12 mouse cellular contexts compared by ENCODE assay signal in genomic region chr17:31594590-31594989, GRCm38 (mm10). TPM values are rescaled to one million over a fixed set of nuclear protein-coding genes. Genes with fewer than 3 reads are reported as not detected.
DNase-seq lines count a peak whose midpoint lies in the region; ATAC-seq lines count a peak whose summit lies in the region.
"Had no signal": no experiment of that assay in that cellular context is flagged by ENCODE, and none has a peak within 500 bp of the region (broad histone marks: within the 10 kb centered on the region; RNA-seq: fewer than 3 reads in every experiment).

No protein-coding gene starts in this region.

- no peaks in the 10 kb centered on the region for H3K27me3 ChIP-seq in heart, embryonic 10.5 days (ENCODE audit: insufficient read depth, poor library complexity, severe bottlenecking)
- no peaks in the 10 kb centered on the region for H3K27me3 ChIP-seq in midbrain, embryonic 13.5 days
- H3K27me3 ChIP-seq in midbrain, embryonic 11.5 days (ENCODE audit: control insufficient read depth, insufficient read depth, low read length), result no peaks in the 10 kb centered on the region
- H3K27me3 ChIP-seq in hindbrain, embryonic 16.5 days (replicated peaks; ENCODE audit: control insufficient read depth, insufficient read depth, low read length), result no peaks in the 10 kb centered on the region
- no peaks in the 10 kb centered on the region for H3K27me3 ChIP-seq in intestine, embryonic 16.5 days (replicated peaks; ENCODE audit: control insufficient read depth, insufficient read depth, low read length)
- H3K27me3 ChIP-seq: heart, embryonic 13.5 days; Patski had no signal

- no peak overlapping the region for H3K4me2 ChIP-seq in midbrain, embryonic 13.5 days (replicated peaks)
- H3K4me2 ChIP-seq in midbrain, embryonic 11.5 days, result no peak overlapping the region
- H3K4me2 ChIP-seq in hindbrain, embryonic 16.5 days (ENCODE audit: low read length), result no peak overlapping the region
- no peak overlapping the region for H3K4me2 ChIP-seq in intestine, embryonic 16.5 days (ENCODE audit: low read depth, low read length)
- H3K4me2 ChIP-seq: heart, embryonic 13.5 days had no signal

- H3K36me3 ChIP-seq in heart, embryonic 10.5 days, result peaks cover 67% of the 10 kb centered on the region
- H3K36me3 ChIP-seq in midbrain, embryonic 13.5 days, result peaks cover 75% of the 10 kb centered on the region
- H3K36me3 ChIP-seq in midbrain, embryonic 11.5 days (ENCODE audit: control insufficient read depth, insufficient read depth, low read length), result peaks cover 3% of the 10 kb centered on the region; the same call in 1 of the 2 replicates
- peaks cover 11% of the 10 kb centered on the region for H3K36me3 ChIP-seq in hindbrain, embryonic 16.5 days (ENCODE audit: control insufficient read depth, insufficient read depth, low read length)
- H3K36me3 ChIP-seq in intestine, embryonic 16.5 days (ENCODE audit: control insufficient read depth, insufficient read depth, low read length), result peaks cover 9% of the 10 kb centered on the region; the same call in 1 of the 2 replicates

- peaks cover 7% of the 10 kb centered on the region; the same call in 1 of the 2 replicates for H3K4me1 ChIP-seq in heart, embryonic 10.5 days
- H3K4me1 ChIP-seq in midbrain, embryonic 13.5 days (replicated peaks), result no peaks in the 10 kb centered on the region
- no peaks in the 10 kb centered on the region for H3K4me1 ChIP-seq in midbrain, embryonic 11.5 days (ENCODE audit: control insufficient read depth, insufficient read depth, low read length)
- no peaks in the 10 kb centered on the region for H3K4me1 ChIP-seq in hindbrain, embryonic 16.5 days (ENCODE audit: control insufficient read depth, insufficient read depth, low read depth, low read length)
- no peaks in the 10 kb centered on the region for H3K4me1 ChIP-seq in intestine, embryonic 16.5 days (ENCODE audit: control insufficient read depth, insufficient read depth, low read length)
- H3K4me1 ChIP-seq: heart, embryonic 13.5 days had no signal

- no peak overlapping the region for H3K4me3 ChIP-seq in heart, embryonic 10.5 days
- no peak overlapping the region for H3K4me3 ChIP-seq in midbrain, embryonic 13.5 days (replicated peaks)
- H3K4me3 ChIP-seq in midbrain, embryonic 11.5 days (ENCODE audit: low read depth, low read length), result no peak overlapping the region
- H3K4me3 ChIP-seq in hindbrain, embryonic 16.5 days (ENCODE audit: low read length), result no peak overlapping the region
- no peak overlapping the region for H3K4me3 ChIP-seq in intestine, embryonic 16.5 days (ENCODE audit: low read length)
- H3K4me3 ChIP-seq: heart, embryonic 13.5 days had no signal

- peak; percentile 94 for DNase-seq in heart, adult 11 months
- DNase-seq in heart, embryonic 10.5 days (ENCODE audit: low spot score), result no peak
- no peak for DNase-seq in midbrain, embryonic 11.5 days (ENCODE audit: low spot score, missing footprints)
- DNase-seq in kidney, postnatal 10 days, result no peak
- DNase-seq: embryo, embryonic 11 days; kidney, adult 8-10 months had no signal

- H3K27ac ChIP-seq in heart, embryonic 10.5 days, result no peak overlapping the region
- peak overlapping the region; percentile 19; the same call in 1 of the 2 replicates for H3K27ac ChIP-seq in midbrain, embryonic 13.5 days
- H3K27ac ChIP-seq in midbrain, embryonic 11.5 days (ENCODE audit: low read depth, low read length), result no peak overlapping the region
- peak overlapping the region; percentile 45; the same call in 1 of the 2 replicates for H3K27ac ChIP-seq in hindbrain, embryonic 16.5 days (ENCODE audit: low read depth, low read length)
- H3K27ac ChIP-seq in intestine, embryonic 16.5 days (ENCODE audit: low read length), result no peak overlapping the region
- H3K27ac ChIP-seq: heart, embryonic 13.5 days had no signal

- WGBS in heart, embryonic 10.5 days, result 76% methylated on average over 7 of the region's 7 CpGs
- 83% methylated on average over 7 of the region's 7 CpGs for WGBS in midbrain, embryonic 13.5 days
- 90% methylated on average over 7 of the region's 7 CpGs for WGBS in midbrain, embryonic 11.5 days
- WGBS in hindbrain, embryonic 16.5 days, result 73% methylated on average over 7 of the region's 7 CpGs
- WGBS in intestine, embryonic 16.5 days, result 78% methylated on average over 7 of the region's 7 CpGs

- no peak overlapping the region for H3K9ac ChIP-seq in midbrain, embryonic 13.5 days (replicated peaks)
- H3K9ac ChIP-seq in midbrain, embryonic 11.5 days (ENCODE audit: low read length), result no peak overlapping the region
- no peak overlapping the region for H3K9ac ChIP-seq in hindbrain, embryonic 16.5 days (ENCODE audit: low read depth, low read length)
- H3K9ac ChIP-seq in intestine, embryonic 16.5 days (ENCODE audit: low read depth, low read length), result no peak overlapping the region
- H3K9ac ChIP-seq: heart, embryonic 13.5 days had no signal

- no peak for ATAC-seq in midbrain, embryonic 13.5 days
- ATAC-seq in midbrain, embryonic 11.5 days (ENCODE audit: low FRiP score), result no peak
- peak; percentile 45 for ATAC-seq in hindbrain, embryonic 16.5 days
- peak; percentile 86 for ATAC-seq in neutrophil, adult 5-6 weeks (ENCODE audit: extremely low read depth, insufficient number of reproducible peaks, low FRiP score, poor library complexity, severe bottlenecking)
- no peak for ATAC-seq in intestine, embryonic 16.5 days
- ATAC-seq: Patski had no signal

- no peaks in the 10 kb centered on the region for H3K9me3 ChIP-seq in heart, embryonic 10.5 days
- H3K9me3 ChIP-seq in midbrain, embryonic 13.5 days, result no peaks in the 10 kb centered on the region
- H3K9me3 ChIP-seq in midbrain, embryonic 11.5 days (ENCODE audit: control insufficient read depth, low read length), result no peaks in the 10 kb centered on the region
- H3K9me3 ChIP-seq in hindbrain, embryonic 16.5 days (ENCODE audit: control insufficient read depth, low read length), result no peaks in the 10 kb centered on the region
- no peaks in the 10 kb centered on the region for H3K9me3 ChIP-seq in intestine, embryonic 16.5 days (ENCODE audit: control insufficient read depth, low read length)
- H3K9me3 ChIP-seq: heart, embryonic 13.5 days had no signal

RNA-seq across cellular contexts. Expression of gene Pknox1, which starts 30.1 kb away (rescaled TPM):
- polyA plus RNA-seq in heart, embryonic 10.5 days (2016; fragmentation: Nextera tagmentation; extraction: Ambion mirVana), result 20.9 and 21.9 TPM in 2 replicates
- 23.8 and 24.6 TPM in 2 replicates for polyA plus RNA-seq in midbrain, embryonic 13.5 days (2015; fragmentation: Nextera tagmentation; extraction: Ambion mirVana)
- 22.4 and 22.7 TPM in 2 replicates for polyA plus RNA-seq in midbrain, embryonic 11.5 days (2014; fragmentation: Nextera tagmentation; extraction: Ambion mirVana)
- 33.0 and 35.1 TPM in 2 replicates for polyA plus RNA-seq in hindbrain, embryonic 16.5 days (2015; fragmentation: Nextera tagmentation; extraction: Ambion mirVana)
- total RNA-seq in neutrophil, adult 5-6 weeks (2017), result 57.5 and 63.9 TPM in 2 replicates
- 25.7 and 27.4 TPM in 2 replicates for polyA plus RNA-seq in intestine, embryonic 16.5 days (2015; fragmentation: Nextera tagmentation; extraction: Ambion mirVana)

RNA-seq across cellular contexts. Expression of gene Cbs, which starts 42.4 kb away (rescaled TPM):
- polyA plus RNA-seq in heart, embryonic 10.5 days (2016; fragmentation: Nextera tagmentation; extraction: Ambion mirVana), result 0.89 and 2.1 TPM in 2 replicates
- 3.3 and 3.6 TPM in 2 replicates for polyA plus RNA-seq in midbrain, embryonic 13.5 days (2015; fragmentation: Nextera tagmentation; extraction: Ambion mirVana)
- polyA plus RNA-seq in midbrain, embryonic 11.5 days (2014; fragmentation: Nextera tagmentation; extraction: Ambion mirVana), result 0.62 and 1.1 TPM in 2 replicates
- 12.4 and 17.1 TPM in 2 replicates for polyA plus RNA-seq in hindbrain, embryonic 16.5 days (2015; fragmentation: Nextera tagmentation; extraction: Ambion mirVana)
- total RNA-seq in neutrophil, adult 5-6 weeks (2017), result not detected in 2 replicates
- polyA plus RNA-seq in intestine, embryonic 16.5 days (2015; fragmentation: Nextera tagmentation; extraction: Ambion mirVana), result 12.2 and 12.5 TPM in 2 replicates

Comparison
In these comparisons a context has a peak if more than half of its experiments do, and no peak if none do; other contexts are left out.
1. H3K27ac ChIP-seq: peak in midbrain, embryonic 13.5 days (single experiment) and hindbrain, embryonic 16.5 days (single experiment); none in heart, embryonic 10.5 days (single experiment), midbrain, embryonic 11.5 days (single experiment) and intestine, embryonic 16.5 days (single experiment).
2. ATAC-seq: peak in hindbrain, embryonic 16.5 days (single experiment) and neutrophil, adult 5-6 weeks (single experiment); none in midbrain, embryonic 13.5 days (single experiment), midbrain, embryonic 11.5 days (single experiment) and intestine, embryonic 16.5 days (single experiment).